Mouse (Mus musculus): Measurements from ENCODE around the gene Ptprj. TPM values are rescaled to one million over a fixed set of nuclear protein-coding genes. Genes with fewer than 3 reads are reported as not detected.
A peak's percentile ranks its signal among the peaks of the same experiment; 100 is the strongest.

Ptprj gene
- polyA plus RNA-seq, 1 experiment from 2014 or later = 2.1 TPM

- Histone ChIP-seq H3K4me1 (replicated peaks; ENCODE audit: control insufficient read depth, insufficient read depth) (no peaks in the 10 kb centered on the region), H3K4me2 (replicated peaks; ENCODE audit: low read depth) (no peak overlapping the region), H3K36me3 (ENCODE audit: control insufficient read depth, insufficient read depth, low read length) (no peaks in the 10 kb centered on the region), H3K27ac (replicated peaks) (no peak overlapping the region), H3K27me3 (ENCODE audit: control insufficient read depth, insufficient read depth, low read length) (no peaks in the 10 kb centered on the region), H3K9ac (ENCODE audit: low read length) (no peak overlapping the region), H3K9me3 (ENCODE audit: control insufficient read depth, low read length) (no peaks in the 10 kb centered on the region), H3K4me3 (ENCODE audit: low read depth, low read length) (no peak overlapping the region)
- TF ChIP-seq CTCF (IDR thresholded peaks at IDR 0.05; ENCODE audit: low read depth) (no peak), EP300 (optimal IDR thresholded peaks at IDR 0.05) (no peak)
- 100% methylated on average over 1 of the region's 1 CpGs for WGBS
- DNase-seq (ENCODE audit: low spot score) (peak; percentile 1), ATAC-seq (ENCODE audit: low FRiP score, low TSS enrichment) (no peak)
Observed at GRCm38 (mm10) chr2:90588141-90588540, 7.7 kb upstream of the Ptprj start.

DNA sequence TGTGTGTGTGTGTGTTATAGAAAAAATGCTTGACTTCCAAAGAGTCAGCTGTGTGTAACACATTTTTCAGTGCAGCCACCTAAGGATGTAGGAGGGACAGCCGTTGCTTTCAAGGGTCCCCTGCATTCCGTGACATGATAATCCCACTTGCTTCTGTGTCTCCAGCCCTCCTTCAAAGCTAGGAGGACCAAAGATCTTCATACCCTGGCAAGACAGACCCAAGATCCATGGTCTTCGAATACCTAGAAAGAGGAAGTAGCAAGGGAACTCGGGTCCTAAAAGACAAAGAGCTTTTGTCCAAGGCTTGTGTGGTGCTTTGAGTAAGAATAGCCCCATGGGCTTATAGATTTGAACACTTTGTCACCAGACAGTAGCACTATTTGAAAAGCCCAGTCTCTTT lies 4.1 kb upstream of the Ptprj start:
- DNase-seq (ENCODE audit: low spot score) (peak; percentile 10), ATAC-seq (ENCODE audit: low FRiP score, low TSS enrichment) (no peak)
- TF ChIP-seq CTCF (IDR thresholded peaks at IDR 0.05; ENCODE audit: low read depth) = no peak
- TF ChIP-seq EP300 (optimal IDR thresholded peaks at IDR 0.05) = no peak
- Histone ChIP-seq H3K9me3 (ENCODE audit: control insufficient read depth, low read length) (no peaks in the 10 kb centered on the region), H3K4me2 (replicated peaks; ENCODE audit: low read depth) (no peak overlapping the region), H3K27me3 (ENCODE audit: control insufficient read depth, insufficient read depth, low read length) (no peaks in the 10 kb centered on the region), H3K4me1 (replicated peaks; ENCODE audit: control insufficient read depth, insufficient read depth) (no peaks in the 10 kb centered on the region), H3K9ac (ENCODE audit: low read length) (no peak overlapping the region), H3K4me3 (ENCODE audit: low read depth, low read length) (no peak overlapping the region), H3K27ac (replicated peaks) (no peak overlapping the region), H3K36me3 (ENCODE audit: control insufficient read depth, insufficient read depth, low read length) (no peaks in the 10 kb centered on the region)
- WGBS = 59% methylated on average over 4 of the region's 4 CpGs

DNA sequence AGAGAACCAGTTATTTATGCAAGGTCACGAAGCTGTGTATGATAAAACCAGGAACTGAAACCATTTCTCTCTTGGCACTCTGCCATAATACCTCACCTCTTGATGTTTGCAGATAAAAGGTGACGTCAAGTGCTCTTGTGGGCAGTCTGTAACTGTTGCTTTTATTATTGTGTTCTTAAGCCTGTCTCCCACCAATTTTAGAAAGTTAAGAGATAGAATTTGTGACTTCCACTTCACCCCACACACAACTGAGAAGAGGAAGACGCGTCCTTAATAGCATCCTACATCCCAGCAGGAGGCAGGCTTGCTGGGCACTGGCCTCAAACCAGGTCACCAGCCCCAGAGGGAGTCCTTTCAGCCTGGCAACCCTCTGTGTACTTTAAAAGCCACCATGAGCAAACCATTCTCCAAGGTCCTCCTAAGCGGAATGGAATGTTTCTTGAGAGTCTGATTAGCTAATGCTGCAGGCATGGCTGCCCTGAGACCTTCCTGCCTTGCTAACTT lies 3.2 kb upstream of the Ptprj start:
- Histone ChIP-seq H3K4me1 (replicated peaks; ENCODE audit: control insufficient read depth, insufficient read depth) (no peaks in the 10 kb centered on the region), H3K27ac (replicated peaks) (no peak overlapping the region), H3K36me3 (ENCODE audit: control insufficient read depth, insufficient read depth, low read length) (no peaks in the 10 kb centered on the region), H3K27me3 (ENCODE audit: control insufficient read depth, insufficient read depth, low read length) (no peaks in the 10 kb centered on the region), H3K4me2 (replicated peaks; ENCODE audit: low read depth) (no peak overlapping the region), H3K4me3 (ENCODE audit: low read depth, low read length) (no peak overlapping the region), H3K9me3 (ENCODE audit: control insufficient read depth, low read length) (no peaks in the 10 kb centered on the region), H3K9ac (ENCODE audit: low read length) (no peak overlapping the region)
- DNase-seq (ENCODE audit: low spot score) (peak; percentile 56), ATAC-seq (ENCODE audit: low FRiP score, low TSS enrichment) (peak; percentile 62)
- WGBS = 27% methylated on average over 5 of the region's 5 CpGs
- TF ChIP-seq CTCF (IDR thresholded peaks at IDR 0.05; ENCODE audit: low read depth) = peak; percentile 41; the same call in 1 of the 2 replicates
- TF ChIP-seq EP300 (optimal IDR thresholded peaks at IDR 0.05) = no peak

GRCm38 (mm10) chr2:90582814-90583213 lies 2.4 kb upstream of the Ptprj start:
- H3K9ac ChIP-seq (ENCODE audit: low read length) = no peak overlapping the region
- no peaks in the 10 kb centered on the region for H3K27me3 ChIP-seq (ENCODE audit: control insufficient read depth, insufficient read depth, low read length)
- WGBS = 28% methylated on average over 2 of the region's 2 CpGs
- DNase-seq (ENCODE audit: low spot score) (peak; percentile 17), ATAC-seq (ENCODE audit: low FRiP score, low TSS enrichment) (no peak)
- no peaks in the 10 kb centered on the region for H3K9me3 ChIP-seq (ENCODE audit: control insufficient read depth, low read length)
- no peaks in the 10 kb centered on the region for H3K4me1 ChIP-seq (replicated peaks; ENCODE audit: control insufficient read depth, insufficient read depth)
- H3K27ac ChIP-seq (replicated peaks) = no peak overlapping the region
- H3K4me2 ChIP-seq (replicated peaks; ENCODE audit: low read depth) = no peak overlapping the region
- TF ChIP-seq CTCF (IDR thresholded peaks at IDR 0.05; ENCODE audit: low read depth) (no peak), EP300 (optimal IDR thresholded peaks at IDR 0.05) (no peak)
- no peaks in the 10 kb centered on the region for H3K36me3 ChIP-seq (ENCODE audit: control insufficient read depth, insufficient read depth, low read length)
- no peak overlapping the region for H3K4me3 ChIP-seq (ENCODE audit: low read depth, low read length)

DNA sequence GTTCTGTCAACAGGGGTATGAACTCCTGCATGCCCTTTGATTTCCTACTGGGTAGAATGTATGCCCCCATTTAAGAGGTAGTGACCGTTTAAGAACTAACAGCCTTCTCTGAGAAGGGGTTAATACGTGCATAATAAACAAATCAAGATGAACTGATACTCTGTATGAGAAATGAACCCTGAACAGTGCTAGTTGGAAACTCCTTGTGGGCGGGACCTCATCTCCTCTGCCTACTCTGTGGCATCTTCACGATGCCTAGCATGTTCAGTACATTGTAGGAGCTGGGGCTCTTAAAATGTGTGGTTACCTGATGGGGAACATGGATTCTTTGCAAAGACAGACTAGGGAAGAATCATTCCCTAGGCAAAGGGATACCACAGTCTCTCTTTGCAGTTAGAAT lies 1.9 kb upstream of the Ptprj start:
- ATAC-seq (ENCODE audit: low FRiP score, low TSS enrichment) (no peak), DNase-seq (ENCODE audit: low spot score) (peak; percentile 12)
- Histone ChIP-seq H3K4me2 (replicated peaks; ENCODE audit: low read depth) (no peak overlapping the region), H3K9me3 (ENCODE audit: control insufficient read depth, low read length) (no peaks in the 10 kb centered on the region), H3K4me1 (replicated peaks; ENCODE audit: control insufficient read depth, insufficient read depth) (no peaks in the 10 kb centered on the region), H3K4me3 (ENCODE audit: low read depth, low read length) (no peak overlapping the region), H3K27me3 (ENCODE audit: control insufficient read depth, insufficient read depth, low read length) (no peaks in the 10 kb centered on the region), H3K27ac (replicated peaks) (no peak overlapping the region), H3K9ac (ENCODE audit: low read length) (no peak overlapping the region), H3K36me3 (ENCODE audit: control insufficient read depth, insufficient read depth, low read length) (no peaks in the 10 kb centered on the region)
- 52% methylated on average over 4 of the region's 4 CpGs for WGBS
- TF ChIP-seq CTCF (IDR thresholded peaks at IDR 0.05; ENCODE audit: low read depth) (no peak), EP300 (optimal IDR thresholded peaks at IDR 0.05) (no peak)

- no peak for TF ChIP-seq EP300 (optimal IDR thresholded peaks at IDR 0.05)
- TF ChIP-seq CTCF (IDR thresholded peaks at IDR 0.05; ENCODE audit: low read depth) = no peak
- Histone ChIP-seq H3K9ac (ENCODE audit: low read length) (no peak overlapping the region), H3K27me3 (ENCODE audit: control insufficient read depth, insufficient read depth, low read length) (no peaks in the 10 kb centered on the region), H3K9me3 (ENCODE audit: control insufficient read depth, low read length) (no peaks in the 10 kb centered on the region), H3K4me2 (replicated peaks; ENCODE audit: low read depth) (no peak overlapping the region), H3K36me3 (ENCODE audit: control insufficient read depth, insufficient read depth, low read length) (no peaks in the 10 kb centered on the region), H3K27ac (replicated peaks) (no peak overlapping the region), H3K4me3 (ENCODE audit: low read depth, low read length) (no peak overlapping the region), H3K4me1 (replicated peaks; ENCODE audit: control insufficient read depth, insufficient read depth) (no peaks in the 10 kb centered on the region)
- no peak for ATAC-seq (ENCODE audit: low FRiP score, low TSS enrichment)
- 60% methylated on average over 1 of the region's 1 CpGs for WGBS
- peak; percentile 12 for DNase-seq (ENCODE audit: low spot score)
Observed at GRCm38 (mm10) chr2:90581796-90582125, 1.3 kb upstream of the Ptprj start.

Data from stomach, postnatal 0 days (tissue).